Comparison of ENCODE assay signal across 10 mouse cellular contexts in genomic region chr11:74653385-74653784, GRCm38 (mm10). TPM values are rescaled to one million over a fixed set of nuclear protein-coding genes. Genes with fewer than 3 reads are reported as not detected.
DNase-seq lines count a peak whose midpoint lies in the region; ATAC-seq and TF ChIP-seq lines count a peak whose summit lies in the region.
"Had no signal": no experiment of that assay in that cellular context is flagged by ENCODE, and none has a peak within 500 bp of the region (broad histone marks: within the 10 kb centered on the region; RNA-seq: fewer than 3 reads in every experiment).

No protein-coding gene starts in this region.

- 0 out of 2 replicates have a peak overlapping the region, but pooled peaks have one; percentile 31 for H3K9ac ChIP-seq in CH12.LX (ENCODE audit: insufficient read depth, low read depth)
- peak overlapping the region; percentile 42 for H3K9ac ChIP-seq in heart, postnatal 0 days (replicated peaks; ENCODE audit: low read depth, low read length)
- H3K9ac ChIP-seq in forebrain, embryonic 13.5 days: no peak overlapping the region
- H3K9ac ChIP-seq: embryonic facial prominence, embryonic 15.5 days; limb, embryonic 12.5 days had no signal

- H3K9me3 ChIP-seq in CH12.LX (replicated peaks; ENCODE audit: low read length): peaks cover 16% of the 10 kb centered on the region
- no peaks in the 10 kb centered on the region for H3K9me3 ChIP-seq in heart, postnatal 0 days (replicated peaks; ENCODE audit: control insufficient read depth, low read length)
- H3K9me3 ChIP-seq in forebrain, embryonic 13.5 days (replicated peaks): peaks cover 5% of the 10 kb centered on the region; the same call in 1 of the 2 replicates
- H3K9me3 ChIP-seq: embryonic facial prominence, embryonic 15.5 days had no signal

- no peak overlapping the region for H3K4me3 ChIP-seq in CH12.LX (replicated peaks in 1 of 3; ENCODE audit: low read depth in 2 of 3, low read length in 2 of 3, poor library complexity in 1 of 3)
- peak overlapping the region; percentile 6 for H3K4me3 ChIP-seq in heart, postnatal 0 days (ENCODE audit: low read depth, low read length)
- H3K4me3 ChIP-seq in forebrain, embryonic 13.5 days: no peak overlapping the region
- H3K4me3 ChIP-seq: embryonic facial prominence, embryonic 15.5 days; limb, embryonic 12.5 days had no signal

- no peak for DNase-seq in CH12.LX (ENCODE audit: extremely low read depth)
- DNase-seq in adrenal gland, postnatal 14 days: peak; percentile 72
- peak; percentile 77 for DNase-seq in heart, postnatal 0 days (ENCODE audit: low spot score)
- DNase-seq in kidney, postnatal 36 days: peak; percentile 13 to 40
- no peak for DNase-seq in right cerebral cortex, adult 2 months (ENCODE audit: low spot score in 2 of 2)
- DNase-seq in yolk sac, embryonic 10.5 days (ENCODE audit: low spot score): no peak
- DNase-seq in embryo, embryonic 9.5 days (ENCODE audit: extremely low spot score): no peak

- no peak for TF ChIP-seq POLR2A in CH12.LX (IDR thresholded peaks at IDR 0.05; ENCODE audit: low read depth, low read length)

- in situ Hi-C loops in CH12.LX (cut with MboI; ENCODE audit: low pct_ligation_motif_present, low pct_unique_long_range_greater_than_20kb, low sequenced_read_pairs): no loop called here

- peak overlapping the region; percentile 32 for H3K27ac ChIP-seq in CH12.LX (ENCODE audit: insufficient read depth, low read depth)
- H3K27ac ChIP-seq in heart, postnatal 0 days (ENCODE audit: low read depth): peak overlapping the region; percentile 94
- no peak overlapping the region for H3K27ac ChIP-seq in forebrain, embryonic 13.5 days
- H3K27ac ChIP-seq: embryonic facial prominence, embryonic 15.5 days; limb, embryonic 12.5 days had no signal

- no peak for TF ChIP-seq CTCF in CH12.LX (conservative IDR thresholded peaks at IDR 0.05 in 1 of 2, IDR thresholded peaks at IDR 0.05 in 1 of 2; ENCODE audit: low read depth in 2 of 2, low read length in 2 of 2)
- TF ChIP-seq CTCF in heart, postnatal 0 days (IDR thresholded peaks at IDR 0.05; ENCODE audit: low read depth): no peak

- dilution Hi-C loops in CH12.LX (cut with MboI; ENCODE audit: extremely low pct_ligation_motif_present, extremely low pct_unique_long_range_greater_than_20kb, low sequenced_read_pairs): no loop called here

- peaks cover 22 to 77% of the 10 kb centered on the region in 2 experiments for H3K36me3 ChIP-seq in CH12.LX (replicated peaks in 1 of 2; ENCODE audit: control insufficient read depth in 1 of 2, insufficient read depth in 1 of 2, low read length in 1 of 2)
- H3K36me3 ChIP-seq in heart, postnatal 0 days (replicated peaks; ENCODE audit: control insufficient read depth, insufficient read depth, low read length): peaks cover 22% of the 10 kb centered on the region
- peaks cover 19% of the 10 kb centered on the region for H3K36me3 ChIP-seq in forebrain, embryonic 13.5 days (ENCODE audit: poor library complexity, severe bottlenecking)

- peak; percentile 31 for ATAC-seq in heart, postnatal 0 days (ENCODE audit: insufficient read depth, low read depth)
- no peak for ATAC-seq in forebrain, embryonic 13.5 days

- TF ChIP-seq RAD21 in CH12.LX (IDR thresholded peaks at IDR 0.05; ENCODE audit: low read depth, low read length): no peak

- H3K27me3 ChIP-seq in CH12.LX (replicated peaks): no peaks in the 10 kb centered on the region
- no peaks in the 10 kb centered on the region for H3K27me3 ChIP-seq in heart, postnatal 0 days (ENCODE audit: control insufficient read depth, insufficient read depth, low read length)
- no peaks in the 10 kb centered on the region for H3K27me3 ChIP-seq in forebrain, embryonic 13.5 days
- H3K27me3 ChIP-seq: embryonic facial prominence, embryonic 15.5 days; limb, embryonic 12.5 days had no signal

- peaks cover 33 to 60% of the 10 kb centered on the region in 2 experiments for H3K4me1 ChIP-seq in CH12.LX (ENCODE audit: control insufficient read depth in 1 of 2, insufficient read depth in 2 of 2)
- H3K4me1 ChIP-seq in heart, postnatal 0 days (ENCODE audit: control insufficient read depth, insufficient read depth): peaks cover 40% of the 10 kb centered on the region
- H3K4me1 ChIP-seq in forebrain, embryonic 13.5 days: peaks cover 33% of the 10 kb centered on the region

- peak overlapping the region; percentile 73 for H3K4me2 ChIP-seq in CH12.LX (ENCODE audit: insufficient read depth, low read depth, poor library complexity, severe bottlenecking)
- peak overlapping the region; percentile 96 for H3K4me2 ChIP-seq in heart, postnatal 0 days (ENCODE audit: low read depth, low read length)
- no peak overlapping the region for H3K4me2 ChIP-seq in forebrain, embryonic 13.5 days
- H3K4me2 ChIP-seq: embryonic facial prominence, embryonic 15.5 days; limb, embryonic 12.5 days had no signal

- no peak for TF ChIP-seq EP300 in CH12.LX (IDR thresholded peaks at IDR 0.05; ENCODE audit: low read length)
- no peak for TF ChIP-seq EP300 in heart, postnatal 0 days (IDR thresholded peaks at IDR 0.05; ENCODE audit: low read depth)

- WGBS in heart, postnatal 0 days: 40% methylated on average over 6 of the region's 6 CpGs
- 83% methylated on average over 6 of the region's 6 CpGs for WGBS in forebrain, embryonic 13.5 days

- H3K79me2 ChIP-seq in CH12.LX (replicated peaks; ENCODE audit: control insufficient read depth, extremely low read depth, insufficient read depth, poor library complexity, severe bottlenecking): peaks cover 74% of the 10 kb centered on the region

TF ChIP-seq in CH12.LX, 34 proteins besides CTCF, POLR2A, EP300 and RAD21:
- TF ChIP-seq ETS1 (conservative IDR thresholded peaks at IDR 0.05; ENCODE audit: low read depth, low read length) (peak; percentile 60), TCF12 (IDR thresholded peaks at IDR 0.05; ENCODE audit: low read depth, low read length) (peak; percentile 51; the same call in 1 of the 2 replicates), USF2 (conservative IDR thresholded peaks at IDR 0.05; ENCODE audit: low read depth, low read length) (no peak)

RNA-seq across cellular contexts. Expression of gene Cluh, which starts 4.1 kb away (rescaled TPM):
- total RNA-seq in CH12.LX (2012; rRNA removed): 86.4 and 120 TPM in 2 replicates
- total RNA-seq in CH12.LX (2014; rRNA removed): 63.1 and 74.9 TPM in 2 replicates
- 143 and 151 TPM in 2 replicates for polyA plus RNA-seq in CH12.LX (2012; ENCODE audit: insufficient read length, low read depth)
- total RNA-seq in adrenal gland, postnatal 14 days (2021): 245 and 246 TPM in 2 replicates
- 241 and 291 TPM in 2 replicates for total RNA-seq in heart, postnatal 0 days (2014; rRNA removed; ENCODE audit: low replicate concordance)
- polyA plus RNA-seq in heart, postnatal 0 days (2015; fragmentation: Nextera tagmentation; extraction: Ambion mirVana): 52.7 and 61.4 TPM in 2 replicates
- polyA plus RNA-seq in forebrain, embryonic 13.5 days (2015; fragmentation: Nextera tagmentation; extraction: Ambion mirVana): 9.3 and 11.8 TPM in 2 replicates

RNA-seq across cellular contexts. Expression of gene Ccdc92b, which starts 34.0 kb away (rescaled TPM):
- total RNA-seq in CH12.LX (2012; rRNA removed): not detected in 2 replicates
- total RNA-seq in CH12.LX (2014; rRNA removed): not detected in 2 replicates
- not detected in 2 replicates for polyA plus RNA-seq in CH12.LX (2012; ENCODE audit: insufficient read length, low read depth)
- total RNA-seq in adrenal gland, postnatal 14 days (2021): 2.9 and 3.1 TPM in 2 replicates
- 0.08 TPM in 1 of 2 replicates, not detected in the other for total RNA-seq in heart, postnatal 0 days (2014; rRNA removed; ENCODE audit: low replicate concordance)
- 0.49 and 0.63 TPM in 2 replicates for polyA plus RNA-seq in heart, postnatal 0 days (2015; fragmentation: Nextera tagmentation; extraction: Ambion mirVana)
- 1.1 TPM in 2 replicates for polyA plus RNA-seq in forebrain, embryonic 13.5 days (2015; fragmentation: Nextera tagmentation; extraction: Ambion mirVana)

RNA-seq across cellular contexts. Expression of gene Rap1gap2, which starts 42.7 kb away (rescaled TPM):
- total RNA-seq in CH12.LX (2012; rRNA removed) (74.6 and 79.8 TPM in 2 replicates), CH12.LX (2014; rRNA removed) (53.8 and 55.4 TPM in 2 replicates)
- polyA plus RNA-seq in CH12.LX (2012; ENCODE audit: insufficient read length, low read depth): 69.8 and 76.6 TPM in 2 replicates
- total RNA-seq in adrenal gland, postnatal 14 days (2021): 12.6 and 12.8 TPM in 2 replicates
- total RNA-seq in heart, postnatal 0 days (2014; rRNA removed; ENCODE audit: low replicate concordance): 16.5 and 34.4 TPM in 2 replicates
- 3.8 and 5.6 TPM in 2 replicates for polyA plus RNA-seq in heart, postnatal 0 days (2015; fragmentation: Nextera tagmentation; extraction: Ambion mirVana)
- 4.0 and 6.2 TPM in 2 replicates for polyA plus RNA-seq in forebrain, embryonic 13.5 days (2015; fragmentation: Nextera tagmentation; extraction: Ambion mirVana)

Comparison
In these comparisons a context has a peak if more than half of its experiments do, and no peak if none do; other contexts are left out.
1. DNase-seq: peak in adrenal gland, postnatal 14 days (single experiment), heart, postnatal 0 days (single experiment) and kidney, postnatal 36 days (2 of 2); none in CH12.LX (single experiment), right cerebral cortex, adult 2 months (0 of 2), yolk sac, embryonic 10.5 days (single experiment) and embryo, embryonic 9.5 days (single experiment).